Mouse (Mus musculus) brain, embryonic 18.5 days (tissue): ENCODE measurements around the gene Klk11.

Experiments
- DNase-seq: peaks from one replicate; pipeline ENCODE4 v3.0.0-alpha.2; 2012; ENCODE audit warnings: low read depth, low spot score

The Klk11 gene

GRCm38 (mm10) chr7:43796355-43796754, 22.0 kb downstream of the Klk11 start:
- DNase-seq: no peak

- DNase-seq: no peak
These were observed 22.9 kb downstream of the Klk11 start, which contains the start of gene Klk8 for GRCm38 (mm10) chr7:43797333-43797769. Gene Klk8 (plus strand): TSS chr7:43797577.

- no peak for DNase-seq
These were observed 23.5 kb downstream of the Klk11 start for GRCm38 (mm10) chr7:43797844-43798462.

- DNase-seq: no peak
These were observed 25.5 kb downstream of the Klk11 start for GRCm38 (mm10) chr7:43799876-43800275.

- no peak for DNase-seq
These were observed 36.6 kb downstream of the Klk11 start, which contains the start of gene Klk7 for GRCm38 (mm10) chr7:43810994-43811393. Gene Klk7 (plus strand): TSS chr7:43811294.

GRCm38 (mm10) chr7:43815211-43815610, 40.8 kb downstream of the Klk11 start:
- no peak for DNase-seq

- no peak for DNase-seq
These were observed 42.3 kb downstream of the Klk11 start for GRCm38 (mm10) chr7:43816746-43817145.

- no peak for DNase-seq
These were observed 47.2 kb downstream of the Klk11 start for GRCm38 (mm10) chr7:43821581-43821980.

- no peak for DNase-seq
These were observed 49.8 kb downstream of the Klk11 start, which contains the start of gene Klk6 for GRCm38 (mm10) chr7:43824199-43824598. Gene Klk6 (plus strand): TSS chr7:43824499.

- no peak for DNase-seq
These were observed 51.7 kb downstream of the Klk11 start for GRCm38 (mm10) chr7:43826056-43826455.

GRCm38 (mm10) chr7:43827706-43828105, 53.3 kb downstream of the Klk11 start:
- no peak for DNase-seq
